Mouse (Mus musculus): Measurements from ENCODE around the gene Fam111a.

Gene Fam111a

DNA sequence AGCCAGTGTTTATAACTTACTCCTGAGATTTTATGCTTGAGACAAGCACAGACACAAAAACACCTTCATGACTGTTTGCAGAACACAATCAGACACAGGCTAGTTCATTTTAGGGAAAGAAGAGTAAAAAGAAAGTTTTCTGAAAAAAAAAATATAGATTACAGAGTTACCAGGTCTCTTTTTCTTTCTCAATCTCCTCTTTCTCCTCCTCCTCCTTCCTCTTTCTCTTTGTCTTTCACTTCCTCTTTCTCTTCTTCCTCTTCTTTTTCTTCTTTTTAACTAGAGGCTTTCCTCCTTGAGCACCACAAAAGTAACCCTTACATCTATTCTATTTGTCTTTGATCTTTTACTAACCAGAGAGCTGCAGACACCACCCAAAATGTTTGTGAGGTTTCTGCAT, 18.7 kb downstream of the Fam111a start:
- no peak for DNase-seq

DNA sequence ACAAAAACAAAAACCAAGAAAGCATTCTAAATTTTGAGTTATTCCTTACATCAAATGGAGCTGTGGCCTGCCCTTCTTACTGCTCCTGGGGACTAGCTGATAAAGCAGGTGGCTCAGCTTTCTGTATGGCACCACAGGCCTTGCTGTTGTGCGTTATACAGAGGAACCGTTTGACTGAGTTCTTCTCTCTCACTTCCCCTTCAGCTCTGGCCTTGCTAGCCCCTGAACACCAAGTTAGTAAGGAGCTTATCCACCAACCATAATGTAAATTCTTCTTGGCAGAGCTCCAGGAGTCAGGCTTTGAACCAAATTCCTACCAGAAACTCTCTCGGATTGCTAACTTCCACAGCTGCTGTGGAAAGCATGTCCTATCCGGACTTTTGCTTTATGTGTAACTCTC, 21.5 kb downstream of the Fam111a start:
- no peak for DNase-seq

GRCm38 (mm10) chr19:12570866-12571265, 25.3 kb downstream of the Fam111a start:
- no peak for DNase-seq

GRCm38 (mm10) chr19:12571687-12572086, 26.1 kb downstream of the Fam111a start:
- no peak for DNase-seq

- no peak for DNase-seq
Observed at GRCm38 (mm10) chr19:12572614-12573265, 27.2 kb downstream of the Fam111a start.

GRCm38 (mm10) chr19:12573266-12574011, 27.9 kb downstream of the Fam111a start:
- DNase-seq: no peak

DNA sequence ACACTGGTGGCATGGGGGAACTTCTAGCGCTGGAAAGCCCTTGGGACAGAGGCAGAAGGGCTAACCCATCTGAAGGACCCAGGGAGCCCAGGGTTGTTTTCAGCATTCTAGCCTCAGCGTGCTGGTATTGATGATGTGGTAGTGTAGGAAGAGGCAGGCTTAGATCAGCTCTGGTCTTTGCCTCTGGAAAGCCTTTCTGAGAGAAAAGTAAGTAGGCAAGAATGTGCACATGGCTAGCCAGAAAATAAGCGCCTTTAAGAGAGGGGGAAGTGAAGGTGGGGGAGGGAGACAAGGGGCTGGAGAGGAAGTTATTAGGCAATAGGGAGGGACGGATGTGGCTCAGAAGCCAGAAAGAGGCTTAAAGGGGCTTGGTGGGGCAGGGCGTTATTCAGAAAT, 28.5 kb downstream of the Fam111a start:
- DNase-seq: no peak

- DNase-seq: no peak
Observed at GRCm38 (mm10) chr19:12575107-12575506, 29.6 kb downstream of the Fam111a start.

DNA sequence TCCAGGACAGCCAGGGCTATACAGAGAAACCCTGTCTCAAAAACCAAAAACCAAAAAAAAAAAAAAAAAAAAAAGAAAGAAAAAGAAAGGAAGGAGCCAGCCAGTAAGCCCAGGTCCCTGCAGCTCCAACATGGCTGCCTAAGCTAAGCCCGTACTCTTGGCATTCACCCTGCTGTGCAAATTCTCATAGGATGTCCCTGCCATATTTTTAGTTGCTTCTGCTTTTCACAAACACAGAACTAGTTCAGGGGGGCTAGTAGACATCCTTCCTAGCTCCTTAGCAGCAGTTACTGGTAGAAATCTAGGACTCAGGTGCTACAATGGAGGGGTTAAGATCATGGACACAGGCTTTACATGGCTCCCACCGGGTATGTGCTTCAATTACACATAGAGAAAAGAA, 30.0 kb downstream of the Fam111a start:
- no peak for DNase-seq

GRCm38 (mm10) chr19:12576639-12577038, 31.1 kb downstream of the Fam111a start:
- no peak for DNase-seq

- no peak for DNase-seq
Observed at GRCm38 (mm10) chr19:12585310-12585709, 39.8 kb downstream of the Fam111a start.

GRCm38 (mm10) chr19:12591908-12592307, 46.4 kb downstream of the Fam111a start:
- DNase-seq: peak; percentile 29

- no peak for DNase-seq
Observed at GRCm38 (mm10) chr19:12595135-12595529, 49.6 kb downstream of the Fam111a start.

DNA sequence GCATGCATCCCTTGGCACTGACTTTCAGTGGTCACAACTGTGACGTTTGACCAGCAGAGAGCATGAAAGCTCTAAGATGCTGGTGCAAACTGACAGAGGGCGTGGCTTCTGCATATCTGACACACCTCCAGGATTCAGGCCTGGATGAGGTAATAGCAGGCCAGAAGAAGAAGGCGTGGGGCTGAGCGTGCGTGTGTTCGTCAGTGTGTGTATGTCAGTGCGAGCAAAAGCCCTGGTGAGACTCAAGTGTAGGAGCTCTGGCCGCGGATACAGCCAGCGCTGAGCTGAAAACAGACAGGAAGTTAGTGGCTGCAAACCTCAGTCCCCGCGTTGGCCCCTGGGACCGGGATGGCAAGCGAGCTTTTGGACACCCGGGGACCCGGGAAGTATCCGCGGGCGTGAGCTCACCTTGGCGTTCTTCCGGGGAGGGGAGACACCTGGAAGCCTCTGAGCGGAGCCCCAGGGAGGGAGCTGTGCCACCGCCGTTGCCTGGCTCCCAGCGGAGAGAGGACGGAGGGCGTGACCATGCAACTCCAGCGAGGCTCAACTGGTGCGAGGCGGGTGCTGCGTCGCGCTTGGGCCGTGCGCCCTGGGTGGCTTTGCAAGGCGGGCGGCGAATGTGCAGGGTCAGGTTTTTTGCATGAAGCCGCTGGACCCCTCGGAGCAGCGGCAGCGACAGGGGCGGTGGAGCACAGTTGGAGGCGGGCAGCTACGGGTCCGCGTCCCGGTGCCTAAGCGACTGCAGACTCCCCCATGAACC, 50.2 kb downstream of the Fam111a start:
- DNase-seq: peak; percentile 43

GRCm38 (mm10) chr19:12596290-12597072, 50.9 kb downstream of the Fam111a start:
- DNase-seq: no peak

GRCm38 (mm10) chr19:12597073-12597405, 51.5 kb downstream of the Fam111a start:
- no peak for DNase-seq

DNA sequence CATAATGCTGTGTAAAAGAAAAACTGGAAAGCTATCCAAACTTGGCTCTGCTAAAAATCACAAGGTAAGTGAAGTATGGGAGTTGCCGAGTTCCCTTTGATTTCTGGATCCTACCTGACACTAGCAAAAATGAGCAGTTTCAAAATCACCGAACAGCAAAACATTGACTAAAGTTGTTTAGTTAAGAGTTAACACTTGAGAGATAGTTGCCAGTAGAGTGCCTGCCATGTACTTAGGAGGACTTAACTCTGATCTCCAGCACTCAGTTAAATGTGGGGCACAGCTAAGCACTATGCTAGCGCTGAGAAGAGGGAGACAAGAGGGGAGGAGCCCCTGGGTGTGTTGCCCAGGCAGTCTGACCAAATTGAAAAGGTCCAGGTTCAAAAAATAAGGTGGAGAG, 53.1 kb downstream of the Fam111a start:
- DNase-seq: no peak

DNA sequence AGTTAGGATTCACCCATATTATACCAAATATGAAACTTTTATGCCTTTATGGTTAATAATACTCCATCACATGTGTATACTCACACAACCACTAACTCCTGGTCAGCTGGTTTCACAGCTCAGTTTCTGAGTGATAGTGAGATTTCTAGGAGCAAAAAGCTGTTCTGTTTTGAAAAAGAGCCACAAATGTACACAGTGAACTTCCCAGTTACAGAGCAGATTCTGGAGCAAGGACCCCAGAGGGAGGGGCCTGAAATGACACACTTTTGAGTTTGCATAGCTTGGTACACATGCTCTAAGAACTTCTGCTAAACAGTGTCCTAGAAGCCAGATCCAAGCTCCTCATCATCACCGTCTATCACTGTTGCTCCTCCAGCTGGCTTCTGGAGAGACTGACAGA, 54.1 kb downstream of the Fam111a start, which contains the start of gene Gm4952:
Gm4952 (plus strand) TSS at position 301 of the 400 bp plus-strand sequence.
- no peak for DNase-seq

DNA sequence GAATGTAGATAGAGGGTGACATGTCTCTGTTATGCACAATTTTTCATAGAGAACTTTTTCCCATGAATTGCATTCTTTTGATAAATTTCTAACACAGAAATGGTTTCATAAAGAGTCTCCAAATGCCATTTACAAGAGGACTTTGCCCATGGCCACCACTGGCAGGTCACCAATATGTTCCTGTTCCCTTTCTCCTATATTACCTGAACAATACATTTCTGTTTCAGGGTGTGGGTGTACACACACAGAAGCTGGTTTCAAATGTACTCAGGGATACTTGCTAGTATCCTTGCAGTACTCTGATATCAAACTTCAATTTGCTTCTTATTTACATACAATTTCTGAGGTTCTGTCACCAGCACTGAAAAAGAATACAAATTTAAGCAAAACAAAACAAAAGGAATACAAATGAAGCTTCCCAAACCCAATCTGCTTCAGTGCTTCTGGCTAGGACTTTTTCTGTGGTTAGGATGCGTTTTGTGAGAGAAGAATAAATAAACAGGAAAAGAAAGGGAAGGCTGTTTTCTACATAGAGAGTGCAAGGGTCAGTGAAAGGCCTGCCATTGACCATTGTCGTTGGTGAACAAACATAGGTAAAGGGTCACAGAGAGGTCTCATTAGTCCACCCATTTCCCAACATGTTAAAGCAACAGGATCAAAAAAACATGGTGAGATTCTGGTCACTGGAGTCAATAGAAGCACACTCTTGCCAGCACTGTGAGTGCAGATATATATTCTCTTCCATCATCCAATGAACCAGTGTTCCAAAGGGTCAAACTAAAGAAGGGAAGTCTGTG, 55.3 kb downstream of the Fam111a start:
- DNase-seq: no peak

DNA sequence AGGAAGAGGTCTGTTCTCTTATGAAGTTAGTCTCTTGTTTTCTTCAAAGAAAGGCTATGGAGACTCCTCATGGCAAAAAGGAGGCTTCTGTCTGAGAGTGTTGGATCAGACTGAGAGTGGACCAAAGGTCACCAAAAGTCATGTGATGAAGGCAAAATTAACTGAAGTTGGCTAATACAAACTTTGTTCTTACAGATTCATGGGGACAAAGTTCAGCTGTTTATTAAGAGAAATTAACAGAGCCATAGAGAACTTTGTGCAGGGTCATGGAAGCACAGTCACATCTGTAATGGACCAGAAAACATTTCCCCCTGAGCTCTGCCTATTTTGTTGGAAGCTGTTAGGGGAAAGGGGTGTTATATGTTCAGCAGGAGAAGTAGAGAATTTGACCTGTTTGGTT, 62.8 kb downstream of the Fam111a start:
- no peak for DNase-seq

- no peak for DNase-seq
Observed at GRCm38 (mm10) chr19:12613646-12614045, 68.1 kb downstream of the Fam111a start.

DNA sequence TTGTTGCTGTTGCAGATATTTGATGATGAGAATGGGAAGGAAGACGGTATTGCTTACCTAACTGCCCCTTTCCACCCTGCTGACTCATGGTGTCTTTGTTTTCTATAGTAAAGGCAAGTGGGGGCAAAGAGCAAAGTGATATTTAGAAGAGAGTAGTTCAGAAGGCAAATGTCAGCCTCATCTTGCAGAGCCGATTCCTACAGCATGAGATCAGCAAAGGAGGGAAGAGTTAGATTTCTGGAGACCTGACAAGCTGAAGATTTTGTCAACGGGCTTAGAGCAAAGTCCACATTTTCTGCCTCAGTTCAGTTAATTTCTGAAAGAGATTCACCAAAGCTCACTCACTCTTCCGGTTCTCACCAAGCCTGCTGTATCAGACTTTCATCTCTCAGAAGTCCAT, 87.6 kb downstream of the Fam111a start, which contains the start of gene Glyat:
Glyat (plus strand) TSS at position 133 of the 400 bp plus-strand sequence.
- no peak for DNase-seq
